Mouse (Mus musculus): Measurements from ENCODE around the gene Yy1.
"Not testable (repeated sequence)": the region's sequence is repeated elsewhere in the genome, so short reads cannot be mapped to it uniquely, and the experiment has no call there.

Gene Yy1

GRCm38 (mm10) chr12:108827641-108828040 lies 34.9 kb downstream of the Yy1 start:
- no peak for DNase-seq

- DNase-seq = peak; percentile 30
Observed at GRCm38 (mm10) chr12:108829636-108830035, 36.9 kb downstream of the Yy1 start.

GRCm38 (mm10) chr12:108830358-108830757 lies 37.6 kb downstream of the Yy1 start:
- DNase-seq = no peak

GRCm38 (mm10) chr12:108831966-108832643 lies 39.3 kb downstream of the Yy1 start:
- peak; percentile 79 for DNase-seq

- DNase-seq = peak; percentile 86
Observed at GRCm38 (mm10) chr12:108832851-108833250, 40.1 kb downstream of the Yy1 start.

- peak; percentile 52 for DNase-seq
Observed at GRCm38 (mm10) chr12:108833408-108833807, 40.6 kb downstream of the Yy1 start.

- peak; percentile 57 for DNase-seq
Observed at GRCm38 (mm10) chr12:108834337-108834736, 41.6 kb downstream of the Yy1 start.

- DNase-seq = peak; percentile 73
Observed at GRCm38 (mm10) chr12:108834786-108835185, 42.0 kb downstream of the Yy1 start.

GRCm38 (mm10) chr12:108835208-108835839 lies 42.6 kb downstream of the Yy1 start:
- DNase-seq = no peak

GRCm38 (mm10) chr12:108835840-108836409 lies 43.2 kb downstream of the Yy1 start, which contains the start of the genes Slc25a29 and Slc25a47:
Slc25a29 (minus strand) TSS chr12:108835883.
Slc25a47 (plus strand) TSS chr12:108836046.
- DNase-seq = peak; percentile 98

- peak; percentile 53 for DNase-seq
Observed at GRCm38 (mm10) chr12:108836722-108837121, 43.9 kb downstream of the Yy1 start.

- no peak for DNase-seq
Observed at GRCm38 (mm10) chr12:108841181-108841580, 48.4 kb downstream of the Yy1 start.

- no peak for DNase-seq
Observed at GRCm38 (mm10) chr12:108842663-108843062, 49.9 kb downstream of the Yy1 start.

GRCm38 (mm10) chr12:108848033-108848432 lies 55.3 kb downstream of the Yy1 start:
- not testable (repeated sequence) for DNase-seq

GRCm38 (mm10) chr12:108849488-108850022 lies 56.8 kb downstream of the Yy1 start:
- no peak for DNase-seq

GRCm38 (mm10) chr12:108850129-108850528 lies 57.4 kb downstream of the Yy1 start:
- no peak for DNase-seq

- DNase-seq = no peak
Observed at GRCm38 (mm10) chr12:108850886-108851285, 58.1 kb downstream of the Yy1 start.

GRCm38 (mm10) chr12:108852822-108853221 lies 60.0 kb downstream of the Yy1 start:
- no peak for DNase-seq

- DNase-seq = no peak
Observed at GRCm38 (mm10) chr12:108855081-108855480, 62.3 kb downstream of the Yy1 start.

- DNase-seq = no peak
Observed at GRCm38 (mm10) chr12:108856186-108856585, 63.4 kb downstream of the Yy1 start.

GRCm38 (mm10) chr12:108857109-108857508 lies 64.3 kb downstream of the Yy1 start:
- no peak for DNase-seq

GRCm38 (mm10) chr12:108857589-108858184 lies 64.9 kb downstream of the Yy1 start:
- DNase-seq = no peak

- no peak for DNase-seq
Observed at GRCm38 (mm10) chr12:108858486-108858885, 65.7 kb downstream of the Yy1 start.

Measured in cerebellum, adult 9-10 months (tissue).